Mouse (Mus musculus) neural tube, embryonic 12.5 days (tissue): ENCODE results near the gene Klkb1. TPM values are rescaled to one million over a fixed set of nuclear protein-coding genes. Genes with fewer than 3 reads are reported as not detected.

ENCODE experiments used
- ATAC-seq: fragments of 200-750 bp; cut with Nextera tagmentation; 2 replicates; pipeline ENCODE4 v1.8.0; 2017; ENCODE audit warnings: low read depth, mild to moderate bottlenecking, moderate TSS enrichment, moderate library complexity; ENCODE audit not compliant: low FRiP score
- H3K27ac ChIP-seq: fragments of 300-500 bp; sonication (generic); 2 replicates; pipeline ENCODE4 v1.5.1; 2016
- H3K27me3 ChIP-seq: fragments of 300-500 bp; sonication (generic); replicated peaks from 2 replicates; pipeline ENCODE4 v1.6.1; 2016; ENCODE audit warnings: mild to moderate bottlenecking
- H3K36me3 ChIP-seq: fragments of 300-500 bp; sonication (generic); 2 replicates; pipeline ENCODE4 v1.6.1; 2016; ENCODE audit warnings: mild to moderate bottlenecking
- H3K4me1 ChIP-seq: fragments of 300-500 bp; sonication (generic); 2 replicates; pipeline ENCODE4 v1.6.1; 2016
- H3K4me2 ChIP-seq: fragments of 300-500 bp; sonication (generic); replicated peaks from 2 replicates; pipeline ENCODE4 v1.6.1; 2016; ENCODE audit warnings: mild to moderate bottlenecking
- H3K4me3 ChIP-seq: fragments of 300-500 bp; sonication (generic); 2 replicates; pipeline ENCODE4 v1.5.1; 2016
- H3K9ac ChIP-seq: fragments of 300-500 bp; sonication (generic); 2 replicates; pipeline ENCODE4 v1.6.1; 2016; ENCODE audit warnings: mild to moderate bottlenecking
- H3K9me3 ChIP-seq: fragments of 300-500 bp; sonication (generic); 2 replicates; pipeline ENCODE4 v1.6.1; 2016; ENCODE audit warnings: mild to moderate bottlenecking
- WGBS: fragments of 180-500 bp; shearing (Covaris S2); methylation state at CpG from one replicate; pipeline ENCODE4 v1.1.7; 2016; 5-methylcytosine and 5-hydroxymethylcytosine counted together
- polyA plus RNA-seq: library from polyadenylated mRNA; unstranded; fragments of >200 nt; fragmentation: Nextera tagmentation; extraction: Ambion mirVana; gene quantifications from 2 replicates; pipeline ENCODE4 v1.2.1, GENCODE M21; 2016

The Klkb1 gene
- polyA plus RNA-seq, 1 experiment from 2014 or later, result not detected

DNA sequence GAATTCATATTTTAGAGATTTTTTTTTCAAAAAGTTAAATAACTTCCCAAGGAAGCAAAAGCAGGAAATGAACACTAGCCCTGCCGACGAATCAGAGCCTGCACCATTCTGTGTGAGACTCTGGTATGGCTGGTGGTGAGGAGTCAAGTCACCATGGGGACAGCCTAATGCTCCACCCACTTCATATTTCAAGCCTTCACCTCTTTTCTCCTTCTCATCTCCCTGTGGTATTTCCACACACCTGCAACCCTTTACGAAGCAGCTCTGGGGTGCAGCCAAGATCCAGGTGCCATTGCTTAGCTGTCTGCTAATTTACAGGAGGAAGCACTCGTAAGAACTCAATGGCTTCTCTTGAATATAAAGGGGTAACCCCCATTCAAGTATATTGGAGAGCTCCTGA lies 16.3 kb upstream of the Klkb1 start:
- H3K9me3 ChIP-seq, result no peaks in the 10 kb centered on the region
- no peaks in the 10 kb centered on the region for H3K36me3 ChIP-seq
- ATAC-seq, result no peak
- H3K4me1 ChIP-seq, result no peaks in the 10 kb centered on the region
- H3K27me3 ChIP-seq, result no peaks in the 10 kb centered on the region
- no peak overlapping the region for H3K9ac ChIP-seq
- 91% methylated on average over 4 of the region's 4 CpGs for WGBS
- no peak overlapping the region for H3K4me2 ChIP-seq
- no peak overlapping the region for H3K27ac ChIP-seq
- no peak overlapping the region for H3K4me3 ChIP-seq

- ATAC-seq, result no peak
Observed at GRCm38 (mm10) chr8:45308366-45308765, 13.7 kb upstream of the Klkb1 start, which contains the start of gene Gm45753. Gene Gm45753 (minus strand): TSS chr8:45308466.

GRCm38 (mm10) chr8:45305479-45305878 lies 10.8 kb upstream of the Klkb1 start:
- 61% methylated on average over 1 of the region's 1 CpGs for WGBS
- Histone ChIP-seq H3K4me3 (no peak overlapping the region), H3K4me2 (no peak overlapping the region), H3K27me3 (no peaks in the 10 kb centered on the region), H3K27ac (no peak overlapping the region), H3K9ac (no peak overlapping the region), H3K4me1 (no peaks in the 10 kb centered on the region), H3K9me3 (no peaks in the 10 kb centered on the region), H3K36me3 (no peaks in the 10 kb centered on the region)
- ATAC-seq, result no peak

More at GRCm38 (mm10) chr8:45308366-45308765, 13.7 kb upstream of the Klkb1 start, which contains the start of gene Gm45753:
- Histone ChIP-seq H3K4me2 (no peak within 1 kb of the TSS), H3K9me3 (no peaks in the 10 kb centered on the region), H3K4me1 (no peaks in the 10 kb centered on the region), H3K9ac (no peak within 1 kb of the TSS), H3K27ac (no peak within 1 kb of the TSS), H3K36me3 (no peaks in the 10 kb centered on the region), H3K4me3 (no peak within 1 kb of the TSS), H3K27me3 (no peaks in the 10 kb centered on the region)
- WGBS, result 93% methylated on average over 13 of the region's 13 CpGs

- Histone ChIP-seq H3K36me3 (no peaks in the 10 kb centered on the region), H3K9ac (no peak overlapping the region), H3K4me1 (no peaks in the 10 kb centered on the region), H3K27me3 (no peaks in the 10 kb centered on the region), H3K4me2 (no peak overlapping the region), H3K4me3 (no peak overlapping the region), H3K9me3 (no peaks in the 10 kb centered on the region), H3K27ac (no peak overlapping the region)
- 91% methylated on average over 3 of the region's 3 CpGs for WGBS
- ATAC-seq, result no peak
Observed at GRCm38 (mm10) chr8:45304354-45304753, 9.7 kb upstream of the Klkb1 start.

DNA sequence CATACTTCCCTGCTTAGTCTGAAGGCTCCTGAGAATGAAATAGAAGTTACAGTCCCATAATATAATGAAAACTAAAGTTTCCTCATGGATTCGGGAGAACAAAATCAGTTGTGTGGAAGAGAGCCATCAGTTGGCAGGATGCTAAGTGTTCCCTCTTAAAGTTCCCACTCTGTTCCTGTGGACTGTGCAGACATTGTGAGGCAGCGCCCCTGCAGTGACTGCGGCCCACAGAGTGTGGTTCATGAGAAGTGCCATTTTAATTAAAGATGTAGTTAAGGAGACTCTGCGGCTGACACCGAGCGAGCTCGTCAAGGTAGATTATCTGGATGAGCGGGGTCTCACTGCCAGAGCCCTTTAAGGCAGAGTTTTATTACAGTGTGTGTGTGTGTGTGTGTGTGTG lies 7.7 kb upstream of the Klkb1 start:
- Histone ChIP-seq H3K4me3 (no peak overlapping the region), H3K27me3 (no peaks in the 10 kb centered on the region), H3K4me2 (no peak overlapping the region), H3K36me3 (no peaks in the 10 kb centered on the region), H3K4me1 (no peaks in the 10 kb centered on the region), H3K27ac (no peak overlapping the region), H3K9ac (no peak overlapping the region), H3K9me3 (no peaks in the 10 kb centered on the region)
- no peak for ATAC-seq
- WGBS, result 68% methylated on average over 8 of the region's 8 CpGs

DNA sequence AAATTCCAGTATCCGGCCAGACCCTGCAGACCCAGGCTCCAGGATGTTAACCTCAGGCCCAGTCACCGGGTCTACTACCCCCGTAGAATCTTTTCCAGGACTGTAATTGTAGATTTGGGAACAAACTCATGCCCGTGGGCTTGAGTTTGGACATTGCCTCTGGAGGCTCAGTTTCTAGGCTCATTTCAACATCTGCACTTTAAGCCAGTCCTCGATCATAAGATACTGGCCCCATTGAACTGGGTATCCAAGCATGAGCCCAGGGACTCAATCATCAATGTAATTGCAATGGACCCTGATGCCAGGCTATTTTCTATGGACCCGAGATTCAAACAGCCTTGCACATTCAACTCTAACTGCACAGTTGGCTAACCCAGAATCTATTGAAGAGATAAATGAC lies 617 bp upstream of the Klkb1 start:
- H3K4me2 ChIP-seq, result no peak overlapping the region
- H3K27ac ChIP-seq, result no peak overlapping the region
- H3K4me3 ChIP-seq, result no peak overlapping the region
- H3K4me1 ChIP-seq, result no peaks in the 10 kb centered on the region
- H3K36me3 ChIP-seq, result no peaks in the 10 kb centered on the region
- no peaks in the 10 kb centered on the region for H3K9me3 ChIP-seq
- ATAC-seq, result no peak
- H3K27me3 ChIP-seq, result no peaks in the 10 kb centered on the region
- WGBS, result 94% methylated on average over 6 of the region's 6 CpGs
- H3K9ac ChIP-seq, result no peak overlapping the region

DNA sequence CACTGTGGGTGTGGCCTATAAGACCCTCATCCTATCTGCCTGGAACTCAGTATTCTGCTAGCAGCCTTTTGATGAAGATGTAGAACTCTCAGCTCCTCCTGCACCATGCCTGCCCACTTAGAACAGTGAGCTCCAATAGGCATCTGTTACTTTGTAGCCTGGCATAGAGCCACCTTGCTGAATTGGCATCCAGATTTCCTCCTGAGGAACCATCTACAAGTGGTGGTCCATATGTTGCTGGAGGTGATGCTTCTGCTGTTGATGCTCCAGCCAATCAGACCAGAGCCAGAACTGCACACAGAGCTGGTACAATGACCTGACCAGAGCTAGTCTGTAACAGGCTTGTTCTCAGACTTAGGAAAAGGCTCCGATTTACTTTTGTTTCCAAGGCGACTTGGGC lies 2.9 kb downstream of the Klkb1 start:
- H3K27me3 ChIP-seq, result no peaks in the 10 kb centered on the region
- no peaks in the 10 kb centered on the region for H3K9me3 ChIP-seq
- H3K4me3 ChIP-seq, result no peak overlapping the region
- H3K36me3 ChIP-seq, result no peaks in the 10 kb centered on the region
- no peaks in the 10 kb centered on the region for H3K4me1 ChIP-seq
- no peak for ATAC-seq
- no peak overlapping the region for H3K4me2 ChIP-seq
- 75% methylated on average over 2 of the region's 2 CpGs for WGBS
- H3K9ac ChIP-seq, result no peak overlapping the region
- H3K27ac ChIP-seq, result no peak overlapping the region

GRCm38 (mm10) chr8:45281630-45282029 lies 13.0 kb downstream of the Klkb1 start:
- no peaks in the 10 kb centered on the region for H3K36me3 ChIP-seq
- WGBS, result 83% methylated on average over 8 of the region's 8 CpGs
- H3K4me1 ChIP-seq, result no peaks in the 10 kb centered on the region
- H3K4me3 ChIP-seq, result no peak overlapping the region
- no peak overlapping the region for H3K27ac ChIP-seq
- H3K9ac ChIP-seq, result no peak overlapping the region
- H3K9me3 ChIP-seq, result no peaks in the 10 kb centered on the region
- H3K4me2 ChIP-seq, result no peak overlapping the region
- no peaks in the 10 kb centered on the region for H3K27me3 ChIP-seq
- ATAC-seq, result no peak

GRCm38 (mm10) chr8:45277453-45277852 lies 17.2 kb downstream of the Klkb1 start:
- Histone ChIP-seq H3K4me3 (no peak overlapping the region), H3K9ac (no peak overlapping the region), H3K27ac (no peak overlapping the region), H3K9me3 (no peaks in the 10 kb centered on the region), H3K27me3 (no peaks in the 10 kb centered on the region), H3K4me2 (no peak overlapping the region), H3K36me3 (no peaks in the 10 kb centered on the region), H3K4me1 (no peaks in the 10 kb centered on the region)
- ATAC-seq, result no peak
- WGBS, result 79% methylated on average over 3 of the region's 3 CpGs

GRCm38 (mm10) chr8:45274317-45274716 lies 20.3 kb downstream of the Klkb1 start:
- Histone ChIP-seq H3K27me3 (no peaks in the 10 kb centered on the region), H3K4me3 (no peak overlapping the region), H3K36me3 (no peaks in the 10 kb centered on the region), H3K27ac (no peak overlapping the region), H3K4me2 (no peak overlapping the region), H3K4me1 (no peaks in the 10 kb centered on the region), H3K9ac (no peak overlapping the region), H3K9me3 (no peaks in the 10 kb centered on the region)
- ATAC-seq, result no peak
- 85% methylated on average over 4 of the region's 4 CpGs for WGBS

GRCm38 (mm10) chr8:45269056-45269455 lies 25.6 kb downstream of the Klkb1 start:
- ATAC-seq, result no peak

GRCm38 (mm10) chr8:45268485-45268884 lies 26.2 kb downstream of the Klkb1 start:
- Histone ChIP-seq H3K36me3 (no peaks in the 10 kb centered on the region), H3K27me3 (no peaks in the 10 kb centered on the region), H3K27ac (no peak overlapping the region), H3K9me3 (no peaks in the 10 kb centered on the region), H3K9ac (no peak overlapping the region), H3K4me1 (no peaks in the 10 kb centered on the region), H3K4me3 (no peak overlapping the region), H3K4me2 (no peak overlapping the region)
- ATAC-seq, result no peak

More at GRCm38 (mm10) chr8:45269056-45269455, 25.6 kb downstream of the Klkb1 start:
- Histone ChIP-seq H3K36me3 (no peaks in the 10 kb centered on the region), H3K4me3 (no peak overlapping the region), H3K27ac (no peak overlapping the region), H3K4me1 (no peaks in the 10 kb centered on the region), H3K9ac (no peak overlapping the region), H3K9me3 (no peaks in the 10 kb centered on the region), H3K27me3 (no peaks in the 10 kb centered on the region), H3K4me2 (no peak overlapping the region)

- no peaks in the 10 kb centered on the region for H3K36me3 ChIP-seq
- no peak overlapping the region for H3K4me3 ChIP-seq
- no peak overlapping the region for H3K9ac ChIP-seq
- WGBS, result 87% methylated on average over 4 of the region's 4 CpGs
- no peaks in the 10 kb centered on the region for H3K4me1 ChIP-seq
- H3K9me3 ChIP-seq, result no peaks in the 10 kb centered on the region
- no peak for ATAC-seq
- H3K4me2 ChIP-seq, result no peak overlapping the region
- H3K27me3 ChIP-seq, result no peaks in the 10 kb centered on the region
- no peak overlapping the region for H3K27ac ChIP-seq
Observed at GRCm38 (mm10) chr8:45267611-45268391, 26.9 kb downstream of the Klkb1 start.
